Mouse (Mus musculus): ENCODE measurements at regions not wholly inside any gene's neighbourhood (a gene's known extent, or its start where the extent isn't known, plus 50 kb on each side); places are given as distances from the start of the nearest gene placed in this dataset.

- peak; percentile 59 for DNase-seq
Measured at GRCm38 (mm10) chr15:7459992-7460820, 62.0 kb upstream of the Egflam start.

- DNase-seq = no peak
Measured at GRCm38 (mm10) chr15:7462549-7462948, 64.4 kb upstream of the Egflam start.

- DNase-seq = no peak
Measured at GRCm38 (mm10) chr15:7463444-7464350, 65.5 kb upstream of the Egflam start.

GRCm38 (mm10) chr15:7480211-7480610, 82.0 kb upstream of the Egflam start:
- DNase-seq = peak; percentile 12

GRCm38 (mm10) chr15:7480792-7481210, 82.6 kb upstream of the Egflam start:
- DNase-seq = no peak

GRCm38 (mm10) chr15:7483686-7484085, 85.5 kb upstream of the Egflam start:
- DNase-seq = no peak

- no peak for DNase-seq
Measured at GRCm38 (mm10) chr15:7491091-7491490, 92.9 kb upstream of the Egflam start.

- DNase-seq = no peak
Measured at GRCm38 (mm10) chr15:7493126-7493669, 95.0 kb upstream of the Egflam start.

- DNase-seq = no peak
Measured at GRCm38 (mm10) chr15:7497852-7498251, 99.7 kb upstream of the Egflam start.

GRCm38 (mm10) chr15:7508535-7508934, 110.3 kb upstream of the Egflam start:
- no peak for DNase-seq

GRCm38 (mm10) chr15:7514743-7515273, 116.6 kb upstream of the Egflam start:
- DNase-seq = no peak

- DNase-seq = no peak
Measured at GRCm38 (mm10) chr15:7521611-7522010, 123.4 kb upstream of the Egflam start.

GRCm38 (mm10) chr15:7522902-7523786, 124.9 kb upstream of the Egflam start:
- DNase-seq = no peak

- peak; percentile 5 for DNase-seq
Measured at GRCm38 (mm10) chr15:7530959-7531588, 132.9 kb upstream of the Egflam start.

- no peak for DNase-seq
Measured at GRCm38 (mm10) chr15:7537858-7538257, 139.7 kb upstream of the Egflam start.

GRCm38 (mm10) chr15:7553190-7553895, 155.1 kb upstream of the Egflam start:
- DNase-seq = no peak

GRCm38 (mm10) chr15:7554433-7554832, 156.2 kb upstream of the Egflam start:
- no peak for DNase-seq

GRCm38 (mm10) chr15:7563279-7563678, 165.1 kb upstream of the Egflam start:
- no peak for DNase-seq

GRCm38 (mm10) chr15:7563726-7564125, 165.5 kb upstream of the Egflam start:
- peak; percentile 17 for DNase-seq

GRCm38 (mm10) chr15:7572221-7572620, 174.0 kb upstream of the Egflam start:
- DNase-seq = no peak

- no peak for DNase-seq
Measured at GRCm38 (mm10) chr15:7574264-7574663, 176.1 kb upstream of the Egflam start.

Data from kidney, postnatal 14 days (tissue).